Mouse (Mus musculus) C2C12 (cell line): Measurements from ENCODE around the gene Fam151a.

Experiments used
- CTCF ChIP-seq: IDR thresholded peaks from one replicate; pipeline ENCODE4 v1.5.1; 2011; ENCODE audit not compliant: control insufficient read depth, insufficient read depth, insufficient read length
- MAX ChIP-seq: IDR thresholded peaks from one replicate; pipeline ENCODE4 v1.6.1; 2011; ENCODE audit warnings: mild to moderate bottlenecking, control low read depth

GRCm38 (mm10) chr4:106747001-106747580 is 13.4 kb downstream of the Fam151a start:
- TF ChIP-seq CTCF (no peak), MAX (no peak)
